Mouse (Mus musculus) heart, adult 9 months (tissue): Measurements from ENCODE around the gene Sdhc.
A peak's percentile ranks its signal among the peaks of the same experiment; 100 is the strongest.
"Not testable (repeated sequence)": the region's sequence is repeated elsewhere in the genome, so short reads cannot be mapped to it uniquely, and the experiment has no call there.

ENCODE experiments used
- DNase-seq, 2 experiments: peaks; one replicate each; pipeline ENCODE4 v3.0.0; 2022; ENCODE audit warnings: low spot score in 2 of 2

Gene Sdhc

GRCm38 (mm10) chr1:171168906-171169305 is 18.5 kb upstream of the Sdhc start:
- DNase-seq: no peak

DNA sequence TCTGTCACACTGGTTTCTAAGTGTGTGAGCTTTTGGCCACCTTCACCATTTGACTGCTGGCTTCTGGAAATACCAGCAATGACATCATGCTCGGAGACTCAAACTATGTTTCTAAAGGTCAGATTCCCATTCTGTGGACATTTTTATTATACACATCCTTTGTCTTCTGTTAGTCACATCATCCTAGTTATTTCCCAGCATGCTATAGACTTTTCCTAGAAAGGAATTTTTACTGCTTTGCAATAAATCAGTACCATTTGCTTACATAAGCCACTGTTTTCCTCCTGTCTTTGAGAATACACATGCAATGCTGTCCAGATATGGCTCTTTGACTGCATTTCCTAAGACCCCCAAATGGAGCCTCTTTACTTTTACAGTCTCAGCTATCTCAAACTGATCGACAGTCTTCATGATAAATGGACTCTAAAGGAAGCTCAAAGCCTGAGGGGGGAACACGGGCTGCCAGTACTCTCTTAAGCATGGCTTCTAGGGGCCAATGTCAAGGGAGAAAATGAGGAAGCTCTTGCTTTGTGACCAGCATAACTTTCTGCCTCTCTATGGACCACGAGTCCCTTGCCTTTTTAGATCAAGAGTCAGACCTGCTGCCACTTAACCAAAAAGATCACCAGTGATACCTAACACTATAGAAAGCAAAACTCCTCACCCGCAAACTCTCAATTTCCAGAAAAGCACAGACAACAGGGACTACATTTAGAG is 15.4 kb upstream of the Sdhc start:
- DNase-seq: no peak

DNA sequence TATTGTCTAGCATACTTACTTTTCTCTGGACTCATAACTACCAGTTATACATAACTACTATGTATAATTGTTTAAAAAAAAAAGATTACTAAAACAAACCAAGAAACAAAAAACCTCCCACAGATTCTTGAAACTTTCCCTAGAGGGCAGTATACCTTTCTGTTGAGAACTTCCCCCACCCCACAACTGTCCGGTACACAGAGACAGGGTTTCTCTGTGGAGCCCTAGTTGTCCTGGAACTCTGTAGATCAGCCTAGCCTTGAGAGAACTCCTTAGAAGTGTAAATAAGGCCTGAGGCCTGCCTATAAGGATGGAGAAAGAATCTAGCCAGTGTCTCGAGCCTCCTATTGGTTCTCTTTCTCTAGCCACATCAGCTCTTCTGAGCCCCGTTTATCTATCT is 13.9 kb upstream of the Sdhc start:
- peak; percentile 16 to 39 for DNase-seq

DNA sequence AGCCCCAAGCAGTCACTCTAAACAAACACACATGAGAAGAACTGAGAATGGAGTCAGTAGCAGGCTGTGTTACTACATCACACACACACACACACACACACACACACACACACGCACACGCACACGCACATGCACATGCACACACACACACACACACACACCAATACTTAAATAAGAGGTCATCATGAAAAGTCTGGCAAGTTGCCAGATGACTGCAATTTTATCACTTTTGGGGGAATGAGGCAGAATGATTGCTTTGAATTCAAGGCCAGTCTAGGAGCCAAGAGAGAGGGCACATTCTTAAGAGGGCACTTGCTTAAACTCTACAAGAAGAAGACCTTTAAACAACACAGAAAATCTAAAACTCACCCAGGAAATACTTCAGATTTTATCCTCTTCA is 12.1 kb upstream of the Sdhc start:
- no peak for DNase-seq

DNA sequence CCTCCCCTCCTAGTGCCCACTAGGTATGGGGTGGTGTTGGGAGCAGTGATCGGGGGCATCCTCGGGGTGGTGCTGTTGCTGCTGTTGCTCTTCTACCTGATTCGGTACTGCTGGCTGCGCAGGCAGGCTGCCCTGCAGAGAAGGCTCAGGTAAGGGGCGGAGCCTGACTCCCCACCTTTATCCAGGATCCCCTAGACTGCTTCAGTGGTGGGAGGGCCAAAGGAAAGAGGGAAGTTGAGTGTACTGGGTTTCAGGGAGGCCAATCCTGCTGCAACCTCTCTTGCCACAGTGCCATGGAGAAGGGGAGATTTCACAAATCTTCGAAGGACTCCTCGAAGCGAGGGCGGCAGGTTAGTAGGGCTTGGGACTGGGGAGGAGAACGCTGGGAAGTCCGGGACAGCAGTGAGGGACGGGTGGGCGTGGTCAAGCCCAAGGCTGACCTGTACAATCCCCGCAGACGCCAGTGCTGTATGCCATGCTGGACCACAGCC is 9.1 kb upstream of the Sdhc start:
- no peak for DNase-seq

DNA sequence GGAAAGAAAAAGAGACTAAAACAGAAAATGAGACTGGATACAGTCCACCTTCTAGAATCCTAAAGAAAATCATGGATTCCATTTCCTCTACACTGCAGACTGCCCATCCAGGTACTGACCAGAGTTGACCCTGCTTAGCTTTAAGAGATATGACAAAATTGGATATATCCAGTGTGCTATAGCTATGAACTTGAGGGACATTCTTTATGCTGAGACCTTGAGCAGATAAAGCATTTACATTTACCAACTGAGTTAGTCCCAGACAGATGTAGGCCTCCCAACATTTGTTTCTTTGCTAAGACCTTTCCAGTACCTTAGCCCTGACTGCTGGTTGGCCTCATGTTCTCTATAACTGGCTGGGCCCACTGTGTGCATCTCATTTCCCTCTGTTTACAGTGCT is 7.6 kb upstream of the Sdhc start:
- DNase-seq: no peak

DNA sequence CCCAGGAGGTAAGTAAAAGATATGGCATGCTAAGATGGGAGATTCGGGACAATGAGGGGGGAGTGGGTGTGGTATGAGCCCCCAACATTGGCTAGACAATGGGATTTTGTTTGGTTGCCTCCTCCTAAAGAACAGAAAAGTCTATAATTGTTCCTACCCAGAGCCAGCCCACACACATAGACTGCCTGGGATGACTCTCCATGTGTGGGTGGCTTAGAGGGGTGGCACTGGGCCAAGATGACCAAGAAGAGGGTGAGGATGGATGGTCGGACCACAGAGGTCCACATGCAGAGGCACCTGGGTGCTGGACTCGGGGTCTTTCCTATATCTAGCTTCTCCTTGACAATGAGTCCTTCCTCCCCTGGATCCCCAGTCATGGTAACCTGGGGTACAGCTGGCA is 6.2 kb upstream of the Sdhc start:
- no peak for DNase-seq

- no peak for DNase-seq
Measured at GRCm38 (mm10) chr1:171151966-171152365, 1.6 kb upstream of the Sdhc start.

GRCm38 (mm10) chr1:171150838-171151391 is 512 bp upstream of the Sdhc start:
- DNase-seq: peak in 1 of 2 experiments; percentile 28

DNA sequence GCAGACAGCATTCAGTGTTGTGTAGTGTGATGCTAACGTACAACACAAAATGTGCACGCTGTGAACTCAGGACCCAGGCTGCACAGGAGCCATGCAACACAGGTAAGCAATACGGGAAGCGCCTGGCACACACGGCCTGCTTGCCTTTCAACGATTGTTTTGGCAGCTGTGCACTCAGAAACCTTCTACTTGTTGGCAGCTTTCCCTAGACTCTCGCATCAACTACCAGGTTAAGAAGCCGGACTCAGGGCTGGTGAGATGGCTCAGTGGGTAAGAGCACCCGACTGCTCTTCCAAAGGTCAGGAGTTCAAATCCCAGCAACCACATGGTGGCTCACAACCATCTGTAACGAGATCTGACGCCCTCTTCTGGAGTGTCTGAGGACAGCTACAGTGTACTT is 7.4 kb downstream of the Sdhc start:
- peak in 1 of 2 experiments; percentile 31 for DNase-seq

GRCm38 (mm10) chr1:171137486-171138155 is 12.8 kb downstream of the Sdhc start:
- DNase-seq: not testable (repeated sequence)

DNA sequence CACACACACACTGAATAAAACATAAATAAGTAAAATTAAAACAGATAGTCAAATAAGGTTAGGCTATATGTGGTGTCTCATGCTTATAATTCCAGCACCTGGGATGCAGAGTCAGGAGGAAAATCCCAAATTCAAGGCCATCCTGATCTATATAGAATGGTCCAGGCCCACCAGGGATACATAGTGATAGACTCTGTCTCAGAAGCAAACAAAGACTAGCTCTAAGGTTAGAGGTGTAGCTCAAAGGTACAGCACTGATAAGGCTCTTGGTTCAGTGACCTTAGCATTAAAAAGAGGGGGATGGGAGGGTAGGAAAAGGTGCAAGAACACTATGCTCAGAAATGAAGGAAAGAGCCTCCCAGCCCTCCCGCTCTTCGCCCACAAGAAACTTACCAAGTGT is 14.8 kb downstream of the Sdhc start:
- DNase-seq: no peak

DNA sequence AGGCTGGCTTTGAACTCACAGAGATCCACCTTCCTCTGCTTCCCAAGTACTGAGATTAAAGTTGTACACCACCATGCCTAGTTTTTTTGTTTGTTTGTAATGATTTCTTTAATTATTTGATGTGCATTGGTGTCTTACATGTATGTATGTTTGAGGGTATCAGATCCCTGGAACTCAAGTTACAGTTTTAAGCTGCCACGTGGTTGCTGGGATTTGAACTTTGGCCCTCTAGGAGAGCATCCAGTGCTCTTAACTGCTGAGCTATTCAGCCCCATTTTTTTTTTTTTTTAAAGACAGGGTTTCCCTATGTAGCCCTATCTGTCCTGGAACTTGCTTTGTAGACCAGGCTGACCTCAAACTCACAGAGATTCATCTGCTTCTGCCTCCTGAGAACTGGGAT is 19.4 kb downstream of the Sdhc start:
- no peak for DNase-seq

DNA sequence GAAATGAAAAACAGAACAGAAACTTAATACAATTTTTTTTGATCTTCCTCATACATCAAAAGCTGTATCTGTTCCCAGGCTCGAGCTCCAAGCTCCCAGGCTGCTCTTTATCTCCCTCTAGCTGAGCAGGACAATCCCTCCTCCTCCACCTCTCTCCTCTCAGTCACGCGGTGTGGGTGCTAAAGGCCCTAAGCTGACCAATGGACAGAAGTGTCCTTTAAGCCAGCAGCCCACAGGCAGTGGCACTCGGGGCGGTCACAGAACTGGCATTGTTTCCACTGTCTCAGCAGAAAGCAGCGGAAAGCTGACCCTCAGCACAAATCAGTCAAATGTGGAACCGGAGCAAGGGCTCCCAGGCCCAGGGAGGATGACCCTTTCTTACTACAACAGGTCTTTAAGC is 21.2 kb downstream of the Sdhc start:
- peak; percentile 59 to 74 for DNase-seq

- DNase-seq: no peak
Measured at GRCm38 (mm10) chr1:171124398-171124797, 26.0 kb downstream of the Sdhc start.

GRCm38 (mm10) chr1:171122932-171123331 is 27.5 kb downstream of the Sdhc start:
- peak in 1 of 2 experiments; percentile 31 for DNase-seq

- DNase-seq: no peak
Measured at GRCm38 (mm10) chr1:171121839-171122238, 28.6 kb downstream of the Sdhc start.

GRCm38 (mm10) chr1:171120893-171121292 is 29.5 kb downstream of the Sdhc start:
- no peak for DNase-seq

GRCm38 (mm10) chr1:171119405-171119804 is 31.0 kb downstream of the Sdhc start:
- no peak for DNase-seq

DNA sequence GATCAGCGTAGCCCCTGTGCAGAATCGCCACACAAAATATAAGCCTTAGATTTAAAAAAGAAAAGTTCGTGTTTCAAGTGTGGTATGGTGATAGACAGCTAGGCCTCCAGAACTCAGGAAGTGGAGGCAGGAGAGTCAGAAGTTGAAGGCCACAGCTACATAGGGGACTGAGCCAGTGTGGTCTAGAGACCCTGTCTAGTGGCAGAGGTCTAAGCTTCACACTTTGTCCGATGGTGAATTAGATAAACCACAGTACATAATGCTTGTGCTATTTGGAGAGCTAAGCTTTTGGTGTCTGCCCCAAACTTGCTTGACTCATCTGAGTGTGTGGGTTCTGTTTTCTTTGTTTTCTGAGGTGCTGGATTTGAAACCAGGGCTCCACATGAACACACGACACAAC is 31.4 kb downstream of the Sdhc start:
- DNase-seq: no peak

DNA sequence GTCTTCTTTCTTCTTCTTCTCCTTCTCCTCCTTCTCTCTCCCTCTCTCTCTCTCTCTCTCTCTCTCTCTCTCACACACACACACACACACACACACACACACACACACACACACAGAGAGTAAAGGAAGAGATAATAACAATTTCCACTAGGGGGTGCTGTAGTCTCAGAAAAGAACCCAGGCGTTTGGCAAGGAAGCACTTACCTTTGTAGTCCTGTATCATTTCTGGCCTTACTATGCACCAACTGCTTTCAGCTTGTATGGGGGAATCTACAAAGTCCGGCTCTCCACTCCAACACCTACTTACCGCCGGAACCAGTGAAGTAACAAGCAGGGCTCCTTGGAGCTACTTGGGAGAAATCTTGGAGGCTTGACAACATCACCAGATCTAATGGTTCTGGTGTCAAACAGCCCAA is 32.1 kb downstream of the Sdhc start:
- peak; percentile 33 to 69 for DNase-seq

- DNase-seq: no peak
Measured at GRCm38 (mm10) chr1:171116280-171116679, 34.1 kb downstream of the Sdhc start.

DNA sequence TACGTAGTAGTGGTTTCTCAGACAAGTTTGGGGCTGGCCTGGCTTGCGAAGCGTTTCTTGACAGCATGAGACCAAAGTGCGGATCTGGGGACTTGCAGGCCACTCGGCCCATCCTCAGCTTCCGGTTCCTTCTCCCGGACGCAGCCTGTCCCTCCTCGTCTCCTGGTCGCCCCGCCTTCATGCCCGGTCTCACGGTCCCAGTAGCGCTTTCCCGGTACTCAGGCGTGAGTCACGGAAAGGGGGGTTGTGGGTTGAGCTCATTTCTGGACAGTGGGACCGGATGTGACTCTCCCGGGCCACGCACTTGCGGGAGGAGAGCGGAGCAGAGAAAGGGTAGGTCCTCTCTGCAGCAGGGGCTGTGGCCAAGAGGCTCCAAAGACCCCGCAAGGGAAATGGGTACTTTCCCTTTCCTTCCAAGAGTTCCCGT is 36.5 kb downstream of the Sdhc start, which contains the start of gene Cfap126:
Gene Cfap126 (plus strand): TSS at position 46 of the 427 bp plus-strand sequence.
- peak; percentile 95 for DNase-seq
